Mouse (Mus musculus): ENCODE results near the gene Tmem181a. TPM values are rescaled to one million over a fixed set of nuclear protein-coding genes. Genes with fewer than 3 reads are reported as not detected.
A peak's percentile ranks its signal among the peaks of the same experiment; 100 is the strongest.
"Not testable (repeated sequence)": the region's sequence is repeated elsewhere in the genome, so short reads cannot be mapped to it uniquely, and the experiment has no call there.

The Tmem181a gene
- polyA plus RNA-seq, 1 experiment from 2014 or later, result 2.5 TPM

GRCm38 (mm10) chr17:6279205-6279604, 22.5 kb downstream of the Tmem181a start:
- not testable (repeated sequence) for ATAC-seq (ENCODE audit: insufficient read depth); H3K4me3 ChIP-seq (replicated peaks); H3K9ac ChIP-seq; H3K9me3 ChIP-seq (replicated peaks); H3K27me3 ChIP-seq; H3K27ac ChIP-seq (replicated peaks); H3K36me3 ChIP-seq (replicated peaks); H3K4me1 ChIP-seq (replicated peaks); H3K4me2 ChIP-seq
- 49% methylated on average over 8 of the region's 8 CpGs for WGBS (ENCODE audit: insufficient replicate concordance)

- not testable (repeated sequence) for ATAC-seq (ENCODE audit: insufficient read depth); H3K27me3 ChIP-seq; H3K4me3 ChIP-seq (replicated peaks); H3K27ac ChIP-seq (replicated peaks); H3K9me3 ChIP-seq (replicated peaks); H3K4me2 ChIP-seq; H3K9ac ChIP-seq; H3K4me1 ChIP-seq (replicated peaks); H3K36me3 ChIP-seq (replicated peaks)
- 80% methylated on average over 10 of the region's 10 CpGs for WGBS (ENCODE audit: insufficient replicate concordance)
Observed at GRCm38 (mm10) chr17:6279772-6280171, 23.1 kb downstream of the Tmem181a start.

GRCm38 (mm10) chr17:6280513-6280912, 23.9 kb downstream of the Tmem181a start:
- ATAC-seq (ENCODE audit: insufficient read depth); H3K4me3 ChIP-seq (replicated peaks); H3K4me2 ChIP-seq; H3K27me3 ChIP-seq; H3K4me1 ChIP-seq (replicated peaks); H3K36me3 ChIP-seq (replicated peaks); H3K27ac ChIP-seq (replicated peaks); H3K9ac ChIP-seq; H3K9me3 ChIP-seq (replicated peaks): not testable (repeated sequence)
- WGBS (ENCODE audit: insufficient replicate concordance), result 79% methylated on average over 19 of the region's 19 CpGs

- 81% methylated on average over 8 of the region's 10 CpGs for WGBS (ENCODE audit: insufficient replicate concordance)
- H3K9ac ChIP-seq; H3K4me1 ChIP-seq (replicated peaks); H3K4me2 ChIP-seq; H3K4me3 ChIP-seq (replicated peaks); ATAC-seq (ENCODE audit: insufficient read depth); H3K27me3 ChIP-seq; H3K27ac ChIP-seq (replicated peaks); H3K9me3 ChIP-seq (replicated peaks); H3K36me3 ChIP-seq (replicated peaks): not testable (repeated sequence)
Observed at GRCm38 (mm10) chr17:6283137-6283536, 26.5 kb downstream of the Tmem181a start.

GRCm38 (mm10) chr17:6286169-6286568, 29.5 kb downstream of the Tmem181a start:
- H3K4me2 ChIP-seq; ATAC-seq (ENCODE audit: insufficient read depth); H3K27me3 ChIP-seq; H3K9me3 ChIP-seq (replicated peaks); H3K9ac ChIP-seq; H3K36me3 ChIP-seq (replicated peaks); H3K4me3 ChIP-seq (replicated peaks); H3K4me1 ChIP-seq (replicated peaks); H3K27ac ChIP-seq (replicated peaks): not testable (repeated sequence)
- WGBS (ENCODE audit: insufficient replicate concordance), result 78% methylated on average over 5 of the region's 5 CpGs

GRCm38 (mm10) chr17:6289045-6289444, 32.4 kb downstream of the Tmem181a start:
- H3K4me1 ChIP-seq (replicated peaks); ATAC-seq (ENCODE audit: insufficient read depth); H3K36me3 ChIP-seq (replicated peaks); H3K27me3 ChIP-seq; H3K4me2 ChIP-seq; H3K9me3 ChIP-seq (replicated peaks); H3K4me3 ChIP-seq (replicated peaks); H3K27ac ChIP-seq (replicated peaks); H3K9ac ChIP-seq: not testable (repeated sequence)
- 81% methylated on average over 10 of the region's 12 CpGs for WGBS (ENCODE audit: insufficient replicate concordance)

- H3K4me2 ChIP-seq; H3K27ac ChIP-seq (replicated peaks); H3K4me1 ChIP-seq (replicated peaks); H3K36me3 ChIP-seq (replicated peaks); H3K9ac ChIP-seq; H3K27me3 ChIP-seq; H3K4me3 ChIP-seq (replicated peaks); ATAC-seq (ENCODE audit: insufficient read depth); H3K9me3 ChIP-seq (replicated peaks): not testable (repeated sequence)
- 83% methylated on average over 1 of the region's 5 CpGs for whole genome bisulfite sequencing (ENCODE audit: insufficient replicate concordance)
Observed at GRCm38 (mm10) chr17:6293882-6294281, 37.2 kb downstream of the Tmem181a start.

GRCm38 (mm10) chr17:6297060-6297795, 40.6 kb downstream of the Tmem181a start:
- 72% methylated on average over 9 of the region's 15 CpGs for WGBS (ENCODE audit: insufficient replicate concordance)
- H3K36me3 ChIP-seq (replicated peaks); H3K27me3 ChIP-seq: not testable (repeated sequence)

GRCm38 (mm10) chr17:6300190-6300863, 43.7 kb downstream of the Tmem181a start:
- not testable (repeated sequence) for H3K9me3 ChIP-seq (replicated peaks); H3K27me3 ChIP-seq; H3K4me3 ChIP-seq (replicated peaks); H3K4me1 ChIP-seq (replicated peaks); H3K36me3 ChIP-seq (replicated peaks); H3K9ac ChIP-seq; H3K27ac ChIP-seq (replicated peaks); H3K4me2 ChIP-seq
- ATAC-seq (ENCODE audit: insufficient read depth), result peak; percentile 65
- WGBS (ENCODE audit: insufficient replicate concordance), result 58% methylated on average over 8 of the region's 12 CpGs

More at GRCm38 (mm10) chr17:6297060-6297795, 40.6 kb downstream of the Tmem181a start:
- H3K27ac ChIP-seq (replicated peaks); H3K4me1 ChIP-seq (replicated peaks); H3K9ac ChIP-seq; H3K4me2 ChIP-seq; ATAC-seq (ENCODE audit: insufficient read depth); H3K4me3 ChIP-seq (replicated peaks); H3K9me3 ChIP-seq (replicated peaks): not testable (repeated sequence)

GRCm38 (mm10) chr17:6304891-6305290, 48.2 kb downstream of the Tmem181a start:
- H3K4me1 ChIP-seq (replicated peaks); H3K9ac ChIP-seq; ATAC-seq (ENCODE audit: insufficient read depth); H3K9me3 ChIP-seq (replicated peaks); H3K4me2 ChIP-seq; H3K27me3 ChIP-seq; H3K27ac ChIP-seq (replicated peaks); H3K4me3 ChIP-seq (replicated peaks); H3K36me3 ChIP-seq (replicated peaks): not testable (repeated sequence)
- 69% methylated on average over 5 of the region's 6 CpGs for WGBS (ENCODE audit: insufficient replicate concordance)

- not testable (repeated sequence) for H3K9ac ChIP-seq; H3K27ac ChIP-seq (replicated peaks); ATAC-seq (ENCODE audit: insufficient read depth); H3K4me3 ChIP-seq (replicated peaks); H3K36me3 ChIP-seq (replicated peaks); H3K4me2 ChIP-seq; H3K9me3 ChIP-seq (replicated peaks); H3K27me3 ChIP-seq; H3K4me1 ChIP-seq (replicated peaks)
- WGBS (ENCODE audit: insufficient replicate concordance), result 82% methylated on average over 12 of the region's 12 CpGs
Observed at GRCm38 (mm10) chr17:6305656-6306270, 49.1 kb downstream of the Tmem181a start.

Data from liver, embryonic 15.5 days (tissue).